Mouse (Mus musculus): ENCODE measurements around the gene Pacs2.
A peak's percentile ranks its signal among the peaks of the same experiment; 100 is the strongest.

Pacs2 gene

GRCm38 (mm10) chr12:113090053-113090452 lies 75.7 kb downstream of the Pacs2 start:
- no peak for DNase-seq (ENCODE audit: low spot score)

GRCm38 (mm10) chr12:113097040-113097439 lies 82.7 kb downstream of the Pacs2 start:
- no peak for DNase-seq (ENCODE audit: low spot score)

GRCm38 (mm10) chr12:113097749-113098281 lies 83.5 kb downstream of the Pacs2 start, which contains the start of gene Mta1:
Mta1 (plus strand) TSS chr12:113098278.
- DNase-seq (ENCODE audit: low spot score), result no peak

- DNase-seq (ENCODE audit: low spot score), result no peak
Measured at GRCm38 (mm10) chr12:113098530-113099151, 84.3 kb downstream of the Pacs2 start.

GRCm38 (mm10) chr12:113099470-113100237 lies 85.3 kb downstream of the Pacs2 start:
- no peak for DNase-seq (ENCODE audit: low spot score)

GRCm38 (mm10) chr12:113100448-113101076 lies 86.3 kb downstream of the Pacs2 start:
- no peak for DNase-seq (ENCODE audit: low spot score)

- DNase-seq (ENCODE audit: low spot score), result no peak
Measured at GRCm38 (mm10) chr12:113101251-113101960, 87.1 kb downstream of the Pacs2 start.

GRCm38 (mm10) chr12:113102461-113102860 lies 88.2 kb downstream of the Pacs2 start:
- peak; percentile 49 for DNase-seq (ENCODE audit: low spot score)

- no peak for DNase-seq (ENCODE audit: low spot score)
Measured at GRCm38 (mm10) chr12:113103846-113104451, 89.6 kb downstream of the Pacs2 start.

- peak; percentile 43 for DNase-seq (ENCODE audit: low spot score)
Measured at GRCm38 (mm10) chr12:113106386-113106785, 92.1 kb downstream of the Pacs2 start.

- DNase-seq (ENCODE audit: low spot score), result no peak
Measured at GRCm38 (mm10) chr12:113107431-113108124, 93.3 kb downstream of the Pacs2 start.

- no peak for DNase-seq (ENCODE audit: low spot score)
Measured at GRCm38 (mm10) chr12:113108528-113109283, 94.4 kb downstream of the Pacs2 start.

GRCm38 (mm10) chr12:113109801-113110200 lies 95.5 kb downstream of the Pacs2 start:
- no peak for DNase-seq (ENCODE audit: low spot score)

GRCm38 (mm10) chr12:113114141-113114540 lies 99.8 kb downstream of the Pacs2 start:
- no peak for DNase-seq (ENCODE audit: low spot score)

- no peak for DNase-seq (ENCODE audit: low spot score)
Measured at GRCm38 (mm10) chr12:113114856-113115538, 100.7 kb downstream of the Pacs2 start.

GRCm38 (mm10) chr12:113119516-113120410 lies 105.5 kb downstream of the Pacs2 start:
- DNase-seq (ENCODE audit: low spot score), result no peak
